Mouse (Mus musculus) neural tube, embryonic 14.5 days (tissue): ENCODE results near the gene Fes. TPM values are rescaled to one million over a fixed set of nuclear protein-coding genes. Genes with fewer than 3 reads are reported as not detected.
A peak's percentile ranks its signal among the peaks of the same experiment; 100 is the strongest.

Experiments
- ATAC-seq: fragments of 200-750 bp; cut with Nextera tagmentation; 2 replicates; pipeline ENCODE4 v1.8.0; 2017; ENCODE audit warnings: low read depth, mild to moderate bottlenecking, moderate TSS enrichment, moderate library complexity
- H3K27ac ChIP-seq: fragments of 300-500 bp; sonication (generic); 2 replicates; pipeline ENCODE4 v1.5.1; 2014; ENCODE audit warnings: low read depth, mild to moderate bottlenecking, control low read depth, low read length, moderate library complexity, mixed read lengths
- H3K27me3 ChIP-seq: fragments of 300-500 bp; sonication (generic); 2 replicates; pipeline ENCODE4 v1.6.1; 2014; ENCODE audit warnings: low read length; ENCODE audit not compliant: control insufficient read depth, insufficient read depth
- H3K36me3 ChIP-seq: fragments of 300-500 bp; sonication (generic); 2 replicates; pipeline ENCODE4 v1.6.1; 2014; ENCODE audit warnings: low read length, mixed read lengths; ENCODE audit not compliant: control insufficient read depth, insufficient read depth
- H3K4me1 ChIP-seq: fragments of 300-500 bp; sonication (generic); 2 replicates; pipeline ENCODE4 v1.6.1; 2014; ENCODE audit warnings: low read length; ENCODE audit not compliant: control insufficient read depth, insufficient read depth
- H3K4me2 ChIP-seq: fragments of 300-500 bp; sonication (generic); 2 replicates; pipeline ENCODE4 v1.6.1; 2014; ENCODE audit warnings: mild to moderate bottlenecking, low read depth, low read length, control low read depth
- H3K4me3 ChIP-seq: fragments of 300-500 bp; sonication (generic); 2 replicates; pipeline ENCODE4 v1.5.1; 2014; ENCODE audit warnings: low read depth, low read length, control low read depth, mixed read lengths
- H3K9ac ChIP-seq: fragments of 300-500 bp; sonication (generic); replicated peaks from 2 replicates; pipeline ENCODE4 v1.6.1; 2014; ENCODE audit warnings: low read depth, mild to moderate bottlenecking, control low read depth, low read length, mixed read lengths
- H3K9me3 ChIP-seq: fragments of 300-500 bp; sonication (generic); 2 replicates; pipeline ENCODE4 v1.6.1; 2016; ENCODE audit warnings: low read length; ENCODE audit not compliant: control insufficient read depth
- WGBS: fragments of 180-500 bp; shearing (Covaris S2); extraction: QIAGEN DNeasy Blood & Tissue Kit; methylation state at CpG from one replicate; pipeline ENCODE4 v1.1.7; 2014; 5-methylcytosine and 5-hydroxymethylcytosine counted together
- polyA plus RNA-seq: library from polyadenylated mRNA; unstranded; fragments of >200 nt; fragmentation: Nextera tagmentation; extraction: Ambion mirVana; gene quantifications from 2 replicates; pipeline ENCODE4 v1.2.1, GENCODE M21; 2014

The Fes gene
- polyA plus RNA-seq, 1 experiment from 2014 or later = 2.2 TPM

DNA sequence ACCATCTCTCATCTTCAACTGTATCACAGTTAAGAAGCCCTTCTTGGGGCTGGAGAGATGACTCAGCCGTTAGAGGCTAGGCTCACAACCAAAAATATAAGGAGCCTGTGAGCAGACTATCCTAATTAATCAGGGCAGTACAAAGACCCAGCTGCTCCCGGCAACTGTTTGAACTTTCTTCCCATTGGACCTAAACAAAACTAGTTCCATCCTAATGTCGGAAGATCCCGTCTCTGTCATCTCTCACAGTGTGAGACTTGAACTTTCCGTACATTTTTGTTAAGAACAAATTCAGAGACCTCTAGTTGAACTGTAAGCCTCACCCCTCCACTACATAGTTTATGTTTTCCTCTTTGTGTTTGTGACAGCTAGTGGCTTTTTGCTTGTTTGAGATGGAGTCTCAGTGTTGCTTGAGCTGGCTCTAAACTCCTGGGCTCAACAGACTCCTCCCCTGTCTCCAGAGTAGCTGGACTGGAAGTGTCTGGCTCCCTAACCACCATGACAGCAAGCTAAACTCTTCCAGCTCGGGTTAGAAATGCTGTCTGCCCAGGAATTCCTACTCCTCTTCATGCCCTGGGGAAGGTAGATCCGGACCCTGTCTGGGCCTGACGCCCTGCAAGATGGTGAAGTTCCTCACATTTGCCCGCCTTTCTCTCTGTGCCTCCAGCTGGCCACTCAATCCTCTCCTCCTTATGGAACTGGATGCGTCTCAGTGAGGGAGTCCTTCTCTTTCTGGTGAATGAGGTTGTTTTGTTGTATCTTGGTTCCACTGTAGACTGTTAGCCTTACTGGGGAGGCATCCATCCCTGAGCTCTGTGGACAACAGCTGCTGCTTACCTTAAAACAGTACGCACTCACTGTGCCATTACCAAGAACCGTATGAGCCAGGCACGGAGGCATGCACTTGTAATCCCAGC, 39.8 kb downstream of the Fes start:
- Histone ChIP-seq H3K9ac (no peak overlapping the region), H3K9me3 (no peaks in the 10 kb centered on the region), H3K4me1 (peaks cover 6% of the 10 kb centered on the region), H3K4me3 (no peak overlapping the region), H3K36me3 (peaks cover 30% of the 10 kb centered on the region), H3K27ac (no peak overlapping the region), H3K4me2 (no peak overlapping the region), H3K27me3 (no peaks in the 10 kb centered on the region)
- no peak for ATAC-seq
- WGBS = 56% methylated on average over 13 of the region's 13 CpGs

DNA sequence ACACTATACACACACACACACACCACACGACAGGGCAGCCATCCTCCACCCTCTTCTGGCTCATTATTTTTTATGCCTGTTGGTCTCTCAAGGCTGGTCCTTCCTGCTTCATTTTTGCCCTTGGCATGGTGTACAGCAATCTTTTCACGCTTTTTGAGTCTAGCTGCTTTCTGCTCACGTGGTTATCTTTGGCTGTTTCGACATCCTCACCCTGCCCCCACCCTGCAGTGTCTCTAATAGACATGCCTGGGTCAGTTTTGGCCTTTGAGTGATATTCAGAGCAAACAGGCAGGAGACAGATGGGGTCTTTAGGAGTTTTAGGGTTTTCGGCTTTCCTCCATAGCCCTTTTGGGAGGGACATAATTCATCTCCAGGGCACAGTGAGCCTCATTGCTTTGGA, 40.9 kb downstream of the Fes start:
- Histone ChIP-seq H3K27me3 (no peaks in the 10 kb centered on the region), H3K9me3 (no peaks in the 10 kb centered on the region), H3K9ac (no peak overlapping the region), H3K36me3 (peaks cover 20% of the 10 kb centered on the region), H3K4me2 (no peak overlapping the region), H3K27ac (no peak overlapping the region), H3K4me1 (peaks cover 12% of the 10 kb centered on the region), H3K4me3 (no peak overlapping the region)
- no peak for ATAC-seq
- 83% methylated on average over 5 of the region's 5 CpGs for WGBS

DNA sequence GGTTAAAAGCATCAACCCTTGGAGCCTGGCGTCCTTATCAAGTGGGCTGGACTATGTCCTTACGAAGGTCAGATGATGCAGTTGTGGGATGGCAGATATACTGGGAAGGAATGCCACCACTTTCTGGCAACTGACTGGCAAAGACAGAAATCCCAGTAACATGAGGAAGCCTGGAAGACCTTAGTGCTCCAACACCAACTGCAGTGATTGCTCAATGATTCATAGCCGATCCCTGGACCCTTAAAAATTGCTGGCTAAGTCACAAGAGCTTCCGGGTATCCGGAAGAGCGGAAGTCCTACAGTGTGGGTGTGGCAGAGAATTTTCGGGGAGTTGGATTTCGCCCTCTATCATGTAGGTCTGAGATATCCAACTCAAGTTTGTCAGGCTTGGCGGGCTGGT, 41.6 kb downstream of the Fes start:
- no peak overlapping the region for H3K9ac ChIP-seq
- no peak overlapping the region for H3K4me2 ChIP-seq
- H3K4me1 ChIP-seq = peaks cover 16% of the 10 kb centered on the region
- no peaks in the 10 kb centered on the region for H3K9me3 ChIP-seq
- no peak for ATAC-seq
- H3K27me3 ChIP-seq = no peaks in the 10 kb centered on the region
- peaks cover 15% of the 10 kb centered on the region for H3K36me3 ChIP-seq
- WGBS = 95% methylated on average over 9 of the region's 9 CpGs
- H3K27ac ChIP-seq = no peak overlapping the region
- no peak overlapping the region for H3K4me3 ChIP-seq

DNA sequence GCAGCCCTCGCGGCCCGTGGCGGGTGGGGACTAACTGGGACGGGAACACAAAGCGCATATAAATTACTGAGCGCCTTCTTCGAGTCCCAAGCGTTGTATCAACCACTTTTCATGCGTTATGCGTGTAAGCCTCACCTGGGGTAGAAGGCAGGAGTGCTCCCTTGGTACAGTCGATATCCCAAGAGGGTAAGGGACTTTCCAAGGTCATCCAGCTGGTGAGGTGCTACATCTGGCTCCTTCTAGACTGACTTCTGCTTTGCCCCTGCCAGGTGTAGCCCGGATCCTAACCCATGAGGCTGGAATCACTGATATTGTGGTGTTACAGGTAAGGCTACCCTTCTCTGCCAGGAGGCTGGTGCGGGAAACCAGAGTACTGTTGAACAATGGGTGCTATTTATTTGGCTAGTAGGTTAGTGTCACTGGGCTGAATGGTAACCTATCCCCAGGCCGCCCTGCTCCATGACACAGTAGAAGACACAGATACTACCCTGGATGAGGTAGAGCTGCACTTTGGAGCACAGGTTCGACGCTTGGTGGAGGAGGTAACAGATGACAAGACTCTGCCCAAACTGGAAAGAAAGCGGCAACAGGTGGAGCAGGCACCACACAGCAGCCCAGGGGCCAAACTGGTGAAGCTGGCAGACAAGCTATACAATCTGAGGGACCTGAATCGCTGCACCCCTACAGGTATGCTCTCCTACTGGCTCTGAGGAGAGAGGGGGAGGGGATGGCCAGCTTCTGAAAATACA, 44.3 kb downstream of the Fes start:
- H3K4me1 ChIP-seq = peaks cover 25% of the 10 kb centered on the region
- H3K4me2 ChIP-seq = peak overlapping the region; percentile 80
- H3K9me3 ChIP-seq = no peaks in the 10 kb centered on the region
- no peaks in the 10 kb centered on the region for H3K27me3 ChIP-seq
- H3K4me3 ChIP-seq = peak overlapping the region; percentile 44
- WGBS = 25% methylated on average over 19 of the region's 19 CpGs
- ATAC-seq = peak; percentile 7
- no peaks in the 10 kb centered on the region for H3K36me3 ChIP-seq
- H3K9ac ChIP-seq = peak overlapping the region; percentile 72
- peak overlapping the region; percentile 73 for H3K27ac ChIP-seq

DNA sequence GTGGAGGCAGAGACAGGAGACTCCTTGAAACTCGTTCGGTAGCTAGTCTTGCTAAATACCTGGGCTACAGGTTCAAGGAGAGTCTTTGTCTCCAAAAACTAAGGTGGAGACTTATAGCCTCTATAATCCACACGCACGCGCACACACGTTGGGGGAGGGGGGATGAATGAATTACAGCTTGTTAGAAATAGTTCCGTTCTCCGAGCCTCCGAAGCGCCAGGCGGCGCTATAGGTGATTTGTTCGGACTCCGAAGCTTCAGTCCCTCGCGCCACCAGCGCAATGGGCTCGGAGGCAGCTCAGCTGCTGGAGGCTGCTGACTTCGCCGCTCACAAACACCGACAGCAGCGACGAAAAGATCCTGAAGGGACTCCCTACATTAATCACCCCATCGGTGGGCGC, 44.9 kb downstream of the Fes start, which contains the start of gene Hddc3:
Hddc3 (plus strand) TSS at position 247 of the 400 bp plus-strand sequence.
- Histone ChIP-seq H3K9ac (peak within 1 kb of the TSS; percentile 72), H3K36me3 (no peaks in the 10 kb centered on the region), H3K4me3 (peak within 1 kb of the TSS; percentile 44), H3K27me3 (no peaks in the 10 kb centered on the region), H3K27ac (peak within 1 kb of the TSS; percentile 73), H3K4me1 (peaks cover 31% of the 10 kb centered on the region), H3K9me3 (no peaks in the 10 kb centered on the region), H3K4me2 (peak within 1 kb of the TSS; percentile 80)
- 2% methylated on average over 25 of the region's 25 CpGs for WGBS
- ATAC-seq = peak; percentile 26

DNA sequence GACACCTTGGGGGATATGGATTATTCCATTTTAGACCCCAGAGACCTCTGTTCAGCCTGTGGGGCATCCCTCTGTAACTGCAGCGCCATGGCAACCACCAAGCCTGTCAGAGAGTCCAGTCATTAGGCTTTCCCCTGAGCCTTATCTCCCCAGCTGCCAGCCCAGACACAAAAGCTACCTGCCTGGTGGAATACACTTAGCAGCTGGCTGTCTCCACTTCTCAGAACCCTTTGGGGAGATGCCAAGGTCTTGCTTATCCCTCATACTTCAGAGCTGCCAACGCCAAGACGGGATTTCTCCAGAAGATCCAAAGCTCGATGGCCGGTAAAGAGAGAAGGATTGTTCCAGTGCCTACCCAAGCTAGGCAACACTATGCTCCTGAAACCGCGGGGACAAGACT, 46.0 kb downstream of the Fes start:
- Histone ChIP-seq H3K27me3 (no peaks in the 10 kb centered on the region), H3K4me3 (no peak overlapping the region), H3K36me3 (no peaks in the 10 kb centered on the region), H3K4me2 (no peak overlapping the region), H3K27ac (0 out of 2 replicates have a peak overlapping the region, but pooled peaks have one; percentile 23), H3K9me3 (no peaks in the 10 kb centered on the region), H3K9ac (no peak overlapping the region), H3K4me1 (peaks cover 34% of the 10 kb centered on the region)
- ATAC-seq = no peak
- WGBS = 65% methylated on average over 7 of the region's 7 CpGs

DNA sequence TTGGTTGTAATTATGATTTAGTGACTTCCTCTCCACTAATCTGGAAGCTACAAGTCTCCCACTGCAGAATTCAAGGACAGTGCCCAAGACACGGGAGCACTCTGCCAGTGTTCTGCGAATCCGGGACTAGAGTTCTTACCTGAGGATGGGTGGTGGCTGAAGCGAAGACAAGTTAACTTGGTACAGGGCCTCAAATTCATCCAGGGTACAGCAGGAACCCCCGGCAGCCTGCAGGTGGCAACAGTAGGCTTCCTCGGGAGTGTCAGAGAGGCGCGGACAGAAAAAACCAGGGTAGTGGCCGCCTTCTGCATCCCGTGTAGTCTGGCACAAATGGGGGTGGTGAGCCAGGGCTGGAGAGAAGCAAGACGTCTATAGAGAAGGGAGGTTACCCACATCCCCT, 47.0 kb downstream of the Fes start, which contains the start of gene Unc45a:
Unc45a (minus strand) TSS at position 213 of the 400 bp plus-strand sequence.
- no peaks in the 10 kb centered on the region for H3K9me3 ChIP-seq
- WGBS = 3% methylated on average over 11 of the region's 11 CpGs
- H3K27me3 ChIP-seq = no peaks in the 10 kb centered on the region
- peak within 1 kb of the TSS; percentile 85 for H3K4me2 ChIP-seq
- peak within 1 kb of the TSS; percentile 65 for H3K9ac ChIP-seq
- ATAC-seq = peak; percentile 35
- H3K27ac ChIP-seq = peak within 1 kb of the TSS; percentile 58
- peaks cover 10% of the 10 kb centered on the region for H3K36me3 ChIP-seq
- peak within 1 kb of the TSS; percentile 53 for H3K4me3 ChIP-seq
- peaks cover 34% of the 10 kb centered on the region for H3K4me1 ChIP-seq

DNA sequence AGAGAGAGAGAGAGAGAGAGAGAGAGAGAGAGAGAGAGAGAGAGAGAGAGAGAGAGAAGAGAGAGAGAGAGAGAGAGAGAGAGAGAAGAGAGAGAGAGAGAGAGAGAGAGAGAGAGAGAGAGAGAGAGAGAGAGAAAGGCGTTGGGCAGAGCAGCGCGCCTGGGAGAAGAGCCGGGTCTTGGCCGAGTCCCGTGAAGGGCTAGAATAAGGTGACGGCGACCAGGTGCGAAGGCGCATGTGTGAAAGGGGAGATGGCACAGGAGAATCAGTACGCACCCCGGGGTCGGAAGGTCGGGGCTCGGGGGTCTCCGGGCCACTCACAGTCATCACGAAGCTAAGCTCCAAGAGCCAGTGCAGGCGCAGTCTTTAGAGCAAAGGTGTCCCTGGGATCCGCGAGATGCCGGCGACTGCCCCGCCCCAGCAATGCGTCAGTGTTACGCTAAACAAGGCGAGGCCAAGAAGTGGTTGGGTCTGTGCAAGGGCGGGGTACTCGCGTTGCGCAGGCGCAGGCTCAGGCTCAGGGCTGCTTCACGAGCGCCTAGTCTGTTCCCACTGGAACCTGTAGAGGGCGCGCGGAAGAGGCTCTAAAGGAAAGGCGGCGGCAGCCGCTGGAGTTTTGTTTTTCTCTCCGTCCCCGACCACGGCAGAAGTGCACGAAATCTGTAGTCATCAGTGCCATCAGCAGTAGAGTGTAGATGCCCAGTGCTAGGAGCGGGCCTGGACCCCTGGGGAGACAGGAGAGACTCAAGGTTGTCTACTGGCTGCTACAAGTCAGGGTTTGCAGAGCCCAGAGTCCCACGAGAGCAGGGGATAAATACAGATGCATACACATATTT, 47.7 kb downstream of the Fes start:
- Histone ChIP-seq H3K4me1 (peaks cover 38% of the 10 kb centered on the region), H3K27me3 (no peaks in the 10 kb centered on the region), H3K27ac (peak overlapping the region; percentile 58), H3K36me3 (peaks cover 14% of the 10 kb centered on the region), H3K9ac (peak overlapping the region; percentile 65), H3K4me3 (peak overlapping the region; percentile 53), H3K9me3 (no peaks in the 10 kb centered on the region), H3K4me2 (peak overlapping the region; percentile 85)
- under 1% methylated on average over 45 of the region's 45 CpGs for WGBS
- peak; percentile 97 for ATAC-seq
